Mouse (Mus musculus): ENCODE measurements around the gene Gm36210. TPM values are rescaled to one million over a fixed set of nuclear protein-coding genes. Genes with fewer than 3 reads are reported as not detected.

Gm36210 gene
- not detected for polyA plus RNA-seq (2012; fragmentation: generic; extraction: Trizol)
- long read RNA-seq, experiment 1, result 0 reads
- long read RNA-seq, experiment 2, result 0 reads

DNA sequence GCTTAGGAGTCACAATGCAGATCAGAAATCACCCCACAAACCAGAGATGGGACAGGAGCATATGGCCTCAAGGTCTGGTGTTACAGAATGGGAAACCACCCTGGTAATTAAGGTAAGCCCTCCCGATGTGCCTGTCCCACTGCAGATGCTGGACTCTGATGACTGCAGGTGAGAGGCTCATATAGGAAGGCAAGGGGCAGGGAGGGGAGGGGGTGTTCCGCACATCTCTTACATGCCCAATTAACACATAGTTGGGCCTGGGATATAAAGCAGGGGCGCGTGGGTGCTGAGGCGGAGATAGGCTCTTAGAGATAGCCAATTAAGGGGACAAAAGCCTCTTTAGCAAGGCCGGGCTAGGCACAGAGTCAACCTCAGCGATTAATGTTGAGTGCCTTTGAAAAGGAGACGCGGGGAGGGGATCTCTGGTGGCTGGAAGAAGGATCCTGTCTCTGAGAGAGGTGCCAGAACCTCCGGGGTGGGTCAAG lies at the start of gene Gm36210:
Gm36210 (minus strand) TSS at position 51 of the 485 bp plus-strand sequence.
- TF ChIP-seq CTCF (IDR thresholded peaks at IDR 0.05; ENCODE audit: control insufficient read depth, insufficient read depth, insufficient read length) (no peak), FOSL1 (IDR thresholded peaks at IDR 0.05; ENCODE audit: insufficient read depth, low read length, poor library complexity, severe bottlenecking) (no peak), MYOG (IDR thresholded peaks at IDR 0.05; ENCODE audit: control insufficient read depth, extremely low read depth, insufficient read length) (no peak), USF1 (IDR thresholded peaks at IDR 0.05; ENCODE audit: low read depth) (no peak), MYOD1 (IDR thresholded peaks at IDR 0.05; ENCODE audit: control insufficient read depth, insufficient read length, low read depth) (no peak), MAX (IDR thresholded peaks at IDR 0.05) (no peak), CEBPB (IDR thresholded peaks at IDR 0.05; ENCODE audit: low read depth) (no peak)
- no peak within 1 kb of the TSS for H3ac ChIP-seq (ENCODE audit: control insufficient read depth, insufficient read length, low read depth)
- H3K4me3 ChIP-seq (ENCODE audit: insufficient read depth, poor library complexity, severe bottlenecking), result no peak within 1 kb of the TSS
- H3K36me3 ChIP-seq (ENCODE audit: control insufficient read depth, insufficient read depth), result no peaks in the 10 kb centered on the region
- H3K79me3 ChIP-seq (ENCODE audit: low read depth), result no peaks in the 10 kb centered on the region
- H3K27me3 ChIP-seq (ENCODE audit: control insufficient read depth, insufficient read depth, insufficient read length), result peaks cover 27% of the 10 kb centered on the region
- no peaks in the 10 kb centered on the region for H3K79me2 ChIP-seq (ENCODE audit: control insufficient read depth, insufficient read depth)

DNA sequence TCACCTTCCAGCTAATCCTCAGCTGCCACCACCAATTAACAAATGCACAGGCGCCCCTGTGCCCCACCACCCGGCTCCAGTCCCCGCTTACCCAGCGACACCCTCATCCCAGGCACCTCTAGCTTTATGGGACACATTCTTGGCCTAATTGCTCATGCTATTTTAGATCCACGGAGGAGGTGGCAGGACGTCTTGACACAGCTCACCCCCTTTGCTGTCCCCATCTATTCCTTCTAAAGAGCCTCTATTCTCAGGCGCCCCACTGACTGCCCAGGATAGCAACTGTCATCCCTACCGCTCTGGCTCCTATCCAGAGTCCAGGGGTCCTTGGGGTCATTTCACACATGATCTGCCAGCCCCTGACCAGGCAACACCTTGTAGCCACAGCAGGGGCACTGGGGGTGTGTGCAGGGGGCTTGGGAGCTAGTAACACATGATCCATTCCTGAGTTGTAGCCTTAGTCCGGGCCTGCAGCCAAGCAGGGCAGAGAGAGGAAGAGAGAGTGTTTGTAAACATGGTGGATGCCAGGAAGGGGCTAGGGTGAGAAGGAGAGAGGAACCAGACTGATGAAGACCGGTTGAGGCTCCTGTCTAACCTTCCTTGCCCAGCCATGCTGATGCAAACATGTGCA lies 47.6 kb upstream of the Gm36210 start:
- Histone ChIP-seq H3K27me3 (ENCODE audit: control insufficient read depth, insufficient read depth, insufficient read length) (peaks cover 9% of the 10 kb centered on the region), H3K4me3 (ENCODE audit: insufficient read depth, poor library complexity, severe bottlenecking) (no peak overlapping the region), H3K79me2 (ENCODE audit: control insufficient read depth, insufficient read depth) (no peaks in the 10 kb centered on the region), H3K36me3 (ENCODE audit: control insufficient read depth, insufficient read depth) (no peaks in the 10 kb centered on the region), H3K79me3 (ENCODE audit: low read depth) (no peaks in the 10 kb centered on the region), H3ac (ENCODE audit: control insufficient read depth, insufficient read length, low read depth) (no peak overlapping the region)
- no peak for TF ChIP-seq CEBPB (IDR thresholded peaks at IDR 0.05; ENCODE audit: low read depth)

DNA sequence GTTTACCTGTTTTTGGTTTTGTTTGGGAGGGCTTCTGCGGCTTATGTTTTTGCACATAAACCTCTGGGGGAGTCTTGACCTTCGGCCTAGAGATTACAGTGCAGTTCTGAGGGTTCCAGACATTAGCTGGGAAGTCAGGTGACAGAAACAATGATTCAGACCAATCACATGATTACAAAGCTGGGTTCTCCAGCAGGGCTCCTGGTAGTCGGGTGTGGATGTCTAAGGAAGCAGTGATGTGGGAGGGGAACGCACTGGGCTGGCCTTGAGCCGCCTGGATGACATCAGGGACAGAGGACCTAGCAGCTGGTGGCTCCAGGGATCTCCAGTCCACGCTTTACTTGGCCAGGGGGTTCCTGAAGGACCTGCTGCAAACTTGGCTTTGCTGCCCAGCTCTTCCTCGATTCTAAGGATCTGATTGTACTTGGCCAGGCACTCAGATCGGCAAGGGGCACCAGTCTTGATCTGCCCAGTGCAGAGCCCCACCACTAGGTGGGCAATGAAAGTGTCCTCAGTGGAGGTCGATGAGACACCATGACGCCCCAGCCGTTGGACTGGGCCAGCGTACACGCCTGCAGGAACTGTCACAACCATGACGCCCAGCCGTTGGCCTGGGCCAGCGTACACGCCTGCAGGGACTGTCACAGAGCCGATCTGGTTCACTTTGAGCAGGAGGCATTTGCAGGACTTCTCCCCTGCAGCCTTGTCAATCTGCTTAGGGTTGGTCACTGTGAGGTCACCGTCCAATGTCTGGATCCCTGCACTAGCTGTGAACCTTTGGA lies 44.4 kb upstream of the Gm36210 start:
- no peaks in the 10 kb centered on the region for H3K79me2 ChIP-seq (ENCODE audit: control insufficient read depth, insufficient read depth)
- no peaks in the 10 kb centered on the region for H3K36me3 ChIP-seq (ENCODE audit: control insufficient read depth, insufficient read depth)
- TF ChIP-seq MAX (IDR thresholded peaks at IDR 0.05) (no peak), MYOD1 (IDR thresholded peaks at IDR 0.05; ENCODE audit: control insufficient read depth, insufficient read length, low read depth) (no peak), FOSL1 (IDR thresholded peaks at IDR 0.05; ENCODE audit: insufficient read depth, low read length, poor library complexity, severe bottlenecking) (no peak)
- H3K4me3 ChIP-seq (ENCODE audit: insufficient read depth, poor library complexity, severe bottlenecking), result no peak overlapping the region
- peaks cover 15% of the 10 kb centered on the region for H3K27me3 ChIP-seq (ENCODE audit: control insufficient read depth, insufficient read depth, insufficient read length)
- H3ac ChIP-seq (ENCODE audit: control insufficient read depth, insufficient read length, low read depth), result no peak overlapping the region
- H3K79me3 ChIP-seq (ENCODE audit: low read depth), result no peaks in the 10 kb centered on the region

DNA sequence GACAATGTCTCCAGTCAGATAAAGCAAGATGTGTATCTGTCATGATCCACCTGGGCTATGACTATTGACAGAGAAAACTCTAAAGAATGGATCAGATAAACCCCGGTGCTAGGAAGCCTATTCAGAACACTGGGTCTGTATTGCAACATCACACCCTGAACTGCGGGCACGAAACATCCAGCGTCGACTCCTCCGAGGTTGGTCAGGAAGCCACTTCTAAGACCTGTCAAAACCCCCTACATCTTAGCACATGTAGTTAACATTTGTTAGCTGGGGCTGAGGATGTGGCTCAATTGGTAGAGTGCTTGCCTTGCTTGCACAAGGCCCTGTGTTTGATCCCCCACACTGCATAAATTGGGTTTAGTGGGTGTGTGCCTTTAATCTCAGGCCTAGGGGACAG lies 42.1 kb upstream of the Gm36210 start:
- Histone ChIP-seq H3K36me3 (ENCODE audit: control insufficient read depth, insufficient read depth) (no peaks in the 10 kb centered on the region), H3K79me2 (ENCODE audit: control insufficient read depth, insufficient read depth) (no peaks in the 10 kb centered on the region), H3K4me3 (ENCODE audit: insufficient read depth, poor library complexity, severe bottlenecking) (no peak overlapping the region), H3K79me3 (ENCODE audit: low read depth) (no peaks in the 10 kb centered on the region), H3K27me3 (ENCODE audit: control insufficient read depth, insufficient read depth, insufficient read length) (peaks cover 6% of the 10 kb centered on the region), H3ac (ENCODE audit: control insufficient read depth, insufficient read length, low read depth) (no peak overlapping the region)
- no peak for TF ChIP-seq FOSL1 (IDR thresholded peaks at IDR 0.05; ENCODE audit: insufficient read depth, low read length, poor library complexity, severe bottlenecking)
- TF ChIP-seq CTCF (IDR thresholded peaks at IDR 0.05; ENCODE audit: control insufficient read depth, insufficient read depth, insufficient read length), result no peak
- TF ChIP-seq MAX (IDR thresholded peaks at IDR 0.05), result no peak
- TF ChIP-seq USF1 (IDR thresholded peaks at IDR 0.05; ENCODE audit: low read depth), result no peak
- no peak for TF ChIP-seq MYOD1 (IDR thresholded peaks at IDR 0.05; ENCODE audit: control insufficient read depth, insufficient read length, low read depth)
- TF ChIP-seq CEBPB (IDR thresholded peaks at IDR 0.05; ENCODE audit: low read depth), result no peak
- no peak for TF ChIP-seq MYOG (IDR thresholded peaks at IDR 0.05; ENCODE audit: control insufficient read depth, extremely low read depth, insufficient read length)

DNA sequence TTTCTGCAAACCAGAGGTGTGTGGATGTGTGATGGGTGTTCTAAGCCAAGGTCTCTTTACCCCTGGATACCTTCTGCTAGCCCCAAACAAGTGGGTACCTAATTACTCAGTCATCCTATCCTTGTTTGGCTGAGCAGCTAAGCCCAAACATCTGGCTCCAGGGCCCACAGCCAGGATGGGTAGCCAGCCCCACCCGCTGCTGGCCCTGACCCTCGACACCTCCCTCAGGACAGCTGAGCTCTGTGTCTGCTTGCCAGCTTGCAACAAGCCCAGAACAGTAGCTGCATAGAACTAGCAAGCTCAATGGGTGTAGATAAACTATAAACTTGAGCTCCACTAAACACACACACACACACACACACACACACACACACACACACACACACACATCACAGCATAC lies 41.5 kb upstream of the Gm36210 start:
- Histone ChIP-seq H3K4me3 (ENCODE audit: insufficient read depth, poor library complexity, severe bottlenecking) (no peak overlapping the region), H3K27me3 (ENCODE audit: control insufficient read depth, insufficient read depth, insufficient read length) (peaks cover 6% of the 10 kb centered on the region), H3K36me3 (ENCODE audit: control insufficient read depth, insufficient read depth) (no peaks in the 10 kb centered on the region), H3ac (ENCODE audit: control insufficient read depth, insufficient read length, low read depth) (no peak overlapping the region), H3K79me3 (ENCODE audit: low read depth) (no peaks in the 10 kb centered on the region), H3K79me2 (ENCODE audit: control insufficient read depth, insufficient read depth) (no peaks in the 10 kb centered on the region)
- no peak for TF ChIP-seq MAX (IDR thresholded peaks at IDR 0.05)
- no peak for TF ChIP-seq CEBPB (IDR thresholded peaks at IDR 0.05; ENCODE audit: low read depth)
- no peak for TF ChIP-seq CTCF (IDR thresholded peaks at IDR 0.05; ENCODE audit: control insufficient read depth, insufficient read depth, insufficient read length)
- TF ChIP-seq USF1 (IDR thresholded peaks at IDR 0.05; ENCODE audit: low read depth), result no peak
- no peak for TF ChIP-seq MYOG (IDR thresholded peaks at IDR 0.05; ENCODE audit: control insufficient read depth, extremely low read depth, insufficient read length)
- no peak for TF ChIP-seq MYOD1 (IDR thresholded peaks at IDR 0.05; ENCODE audit: control insufficient read depth, insufficient read length, low read depth)
- no peak for TF ChIP-seq FOSL1 (IDR thresholded peaks at IDR 0.05; ENCODE audit: insufficient read depth, low read length, poor library complexity, severe bottlenecking)

Measured in C2C12 (cell line).